14 mouse cellular contexts compared by ENCODE assay signal in genomic region chr11:107683544-107684465, GRCm38 (mm10). TPM values are rescaled to one million over a fixed set of nuclear protein-coding genes. Genes with fewer than 3 reads are reported as not detected.
A peak's percentile ranks its signal among the peaks of the same experiment; 100 is the strongest.
DNase-seq lines count a peak whose midpoint lies in the region; ATAC-seq and TF ChIP-seq lines count a peak whose summit lies in the region.
"Had no signal": no experiment of that assay in that cellular context is flagged by ENCODE, and none has a peak within 500 bp of the region (broad histone marks: within the 10 kb centered on the region; RNA-seq: fewer than 3 reads in every experiment).

No protein-coding gene starts in this region.

- no peak overlapping the region for H3K4me2 ChIP-seq in hindbrain, embryonic 16.5 days (ENCODE audit: low read length)
- no peak overlapping the region for H3K4me2 ChIP-seq in neural tube, embryonic 14.5 days (ENCODE audit: low read depth, low read length)

- WGBS in heart, adult 2 months, result 89% methylated on average over 19 of the region's 19 CpGs
- 35% methylated on average over 19 of the region's 19 CpGs for WGBS in hindbrain, embryonic 16.5 days
- WGBS in neural tube, embryonic 14.5 days, result 34% methylated on average over 19 of the region's 19 CpGs

- peak; percentile 67; the same call in 1 of the 2 replicates for ATAC-seq in hindbrain, embryonic 16.5 days
- ATAC-seq in neural tube, embryonic 14.5 days (ENCODE audit: low read depth), result peak; percentile 75

- H3K36me3 ChIP-seq in heart, adult 2 months (ENCODE audit: control insufficient read depth, insufficient read depth, low read length), result no peaks in the 10 kb centered on the region
- H3K36me3 ChIP-seq in hindbrain, embryonic 16.5 days (ENCODE audit: control insufficient read depth, insufficient read depth, low read length), result peaks cover 13% of the 10 kb centered on the region
- 0 out of 2 replicates have a peak, but pooled peaks cover 4% of the 10 kb centered on the region for H3K36me3 ChIP-seq in neural tube, embryonic 14.5 days (ENCODE audit: control insufficient read depth, insufficient read depth, low read length)

- TF ChIP-seq CTCF in heart, adult 2 months (IDR thresholded peaks at IDR 0.05), result no peak
- TF ChIP-seq CTCF in cortical plate, adult 2 months (IDR thresholded peaks at IDR 0.05; ENCODE audit: extremely low read depth, insufficient read depth, low read length), result 0 out of 2 replicates have a peak, but pooled peaks have one; percentile 4

- intact Hi-C loops in heart, adult 2 months (cut with DNase I), result no loop called here

- no peaks in the 10 kb centered on the region for H3K79me2 ChIP-seq in heart, adult 2 months (replicated peaks; ENCODE audit: control insufficient read depth, insufficient read depth, low read length)

- H3K27me3 ChIP-seq in heart, adult 2 months (ENCODE audit: control insufficient read depth, insufficient read depth, low read length), result no peaks in the 10 kb centered on the region
- H3K27me3 ChIP-seq in hindbrain, embryonic 16.5 days (replicated peaks; ENCODE audit: control insufficient read depth, insufficient read depth, low read length), result no peaks in the 10 kb centered on the region
- no peaks in the 10 kb centered on the region for H3K27me3 ChIP-seq in neural tube, embryonic 14.5 days (ENCODE audit: control insufficient read depth, insufficient read depth, low read length)

- H3K9ac ChIP-seq in heart, adult 2 months (ENCODE audit: low read depth, low read length), result no peak overlapping the region
- H3K9ac ChIP-seq in hindbrain, embryonic 16.5 days (ENCODE audit: low read depth, low read length), result no peak overlapping the region
- no peak overlapping the region for H3K9ac ChIP-seq in neural tube, embryonic 14.5 days (replicated peaks; ENCODE audit: low read depth, low read length)

- TF ChIP-seq EP300 in heart, adult 2 months (IDR thresholded peaks at IDR 0.05; ENCODE audit: insufficient read depth, low read depth, low read length), result no peak

- H3K9me3 ChIP-seq in hindbrain, embryonic 16.5 days (ENCODE audit: control insufficient read depth, low read length), result no peaks in the 10 kb centered on the region
- H3K9me3 ChIP-seq in neural tube, embryonic 14.5 days (ENCODE audit: control insufficient read depth, low read length), result no peaks in the 10 kb centered on the region

- H3K4me1 ChIP-seq in heart, adult 2 months (ENCODE audit: control insufficient read depth, insufficient read depth, low read length), result no peaks in the 10 kb centered on the region
- 0 out of 2 replicates have a peak, but pooled peaks cover 2% of the 10 kb centered on the region for H3K4me1 ChIP-seq in cortical plate, adult 2 months (ENCODE audit: control insufficient read depth, insufficient read depth, low read length)
- peaks cover 12% of the 10 kb centered on the region for H3K4me1 ChIP-seq in hindbrain, embryonic 16.5 days (ENCODE audit: control insufficient read depth, insufficient read depth, low read depth, low read length)
- peaks cover 18% of the 10 kb centered on the region for H3K4me1 ChIP-seq in neural tube, embryonic 14.5 days (ENCODE audit: control insufficient read depth, insufficient read depth, low read length)

- DNase-seq in heart, adult 11 months, result peak; percentile 85
- DNase-seq in heart, adult 2 months, result no peak
- no peak for DNase-seq in lung, postnatal 4 days
- DNase-seq in frontal cortex, postnatal 25 days (ENCODE audit: low spot score in 2 of 2), result no peak
- no peak for DNase-seq in cerebellum, adult 9-10 months
- DNase-seq: heart, adult 18-20 months; heart, postnatal 4 days; thymus, postnatal 4 days had no signal

- no peak overlapping the region for H3K27ac ChIP-seq in heart, adult 2 months
- no peak overlapping the region for H3K27ac ChIP-seq in cortical plate, adult 2 months (ENCODE audit: insufficient read depth, low read length)
- no peak overlapping the region for H3K27ac ChIP-seq in hindbrain, embryonic 16.5 days (ENCODE audit: low read depth, low read length)
- H3K27ac ChIP-seq in neural tube, embryonic 14.5 days (ENCODE audit: low read depth, low read length), result no peak overlapping the region; the same call in 1 of the 2 replicates
- H3K27ac ChIP-seq: kidney, postnatal 0 days had no signal

- H3K4me3 ChIP-seq in heart, adult 2 months, result no peak overlapping the region
- H3K4me3 ChIP-seq in cortical plate, adult 2 months (ENCODE audit: insufficient read depth, low read length), result no peak overlapping the region
- H3K4me3 ChIP-seq in hindbrain, embryonic 16.5 days (ENCODE audit: low read length), result no peak overlapping the region
- H3K4me3 ChIP-seq in neural tube, embryonic 14.5 days (ENCODE audit: low read depth, low read length), result no peak overlapping the region

- TF ChIP-seq POLR2A in heart, adult 2 months (IDR thresholded peaks at IDR 0.05; ENCODE audit: insufficient read depth, low read depth, low read length), result no peak
- no peak for TF ChIP-seq POLR2A in cortical plate, adult 2 months (IDR thresholded peaks at IDR 0.05; ENCODE audit: extremely low read depth, insufficient read depth, low read length)

RNA-seq across cellular contexts. Expression of gene Cacng1, which starts 32.5 kb away (rescaled TPM):
- not detected for total RNA-seq in heart, adult 2 months (2021)
- 0.08 and 0.18 TPM in 2 replicates for polyA plus RNA-seq in heart, adult 2 months (2012; rRNA removed)
- 0.33 TPM in 1 of 2 replicates, not detected in the other for polyA plus RNA-seq in cortical plate, adult 2 months (2012; rRNA removed)
- polyA plus RNA-seq in hindbrain, embryonic 16.5 days (2015; fragmentation: Nextera tagmentation; extraction: Ambion mirVana), result 0.29 and 2.4 TPM in 2 replicates
- polyA plus RNA-seq in neural tube, embryonic 14.5 days (2014; fragmentation: Nextera tagmentation; extraction: Ambion mirVana), result 1.1 TPM in 1 of 2 replicates, not detected in the other
- total RNA-seq: common myeloid progenitor, adult 5-6 weeks; heart, adult 18-20 months; monocyte, adult 5-6 weeks had no signal
